Mouse (Mus musculus): ENCODE results near the gene Pak2.
"Not testable (repeated sequence)": the region's sequence is repeated elsewhere in the genome, so short reads cannot be mapped to it uniquely, and the experiment has no call there.

Gene Pak2

DNA sequence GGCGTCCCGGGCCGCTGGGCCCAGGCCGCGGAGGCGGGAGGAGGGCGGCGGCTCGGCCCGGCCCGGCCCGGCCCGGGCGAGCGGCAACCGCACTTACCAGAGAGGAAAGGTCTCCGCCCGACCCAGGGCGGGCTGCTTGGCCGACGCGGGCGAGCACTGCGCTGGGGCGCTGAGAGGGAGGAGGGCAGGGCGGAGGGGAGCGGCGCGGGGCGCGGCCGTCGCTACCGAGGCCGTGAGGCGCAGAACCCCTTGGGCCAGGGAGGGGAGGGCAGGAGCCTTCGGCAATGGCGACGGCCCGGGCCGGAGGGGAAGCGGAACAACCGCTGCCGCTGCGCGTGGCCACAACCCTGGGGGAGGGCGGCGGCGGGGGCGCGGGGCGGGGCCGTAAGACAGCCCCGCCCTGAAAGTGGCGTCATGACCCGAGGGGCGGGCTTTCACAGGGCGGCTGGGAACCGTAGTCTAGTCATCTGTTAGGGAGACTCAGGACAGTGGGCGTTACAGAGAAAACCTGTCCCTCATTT, at the start of gene Pak2:
Pak2 (minus strand) TSS at position 352 of the 521 bp plus-strand sequence.
- peak; percentile 87 for DNase-seq (ENCODE audit: low spot score)

DNA sequence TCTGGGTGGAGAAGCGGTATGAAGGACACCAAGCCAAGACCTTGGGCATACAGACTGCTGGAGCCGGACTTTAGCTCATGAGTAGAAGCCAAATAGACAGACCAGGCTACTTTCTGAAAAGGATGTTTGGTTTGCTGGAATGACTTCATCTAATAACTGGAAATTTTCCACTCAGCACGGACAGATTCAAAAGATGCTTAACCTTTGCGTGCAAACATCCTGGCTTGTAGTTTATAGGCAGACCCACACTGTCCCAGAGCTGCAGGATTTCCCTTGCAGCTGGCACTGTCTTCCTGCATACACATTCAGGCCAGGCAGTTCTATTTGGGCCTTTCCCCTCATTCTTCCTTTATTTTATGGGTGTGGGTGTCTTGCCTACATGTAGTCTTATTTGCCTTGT, 47.9 kb upstream of the Pak2 start:
- no peak for DNase-seq (ENCODE audit: low spot score)

DNA sequence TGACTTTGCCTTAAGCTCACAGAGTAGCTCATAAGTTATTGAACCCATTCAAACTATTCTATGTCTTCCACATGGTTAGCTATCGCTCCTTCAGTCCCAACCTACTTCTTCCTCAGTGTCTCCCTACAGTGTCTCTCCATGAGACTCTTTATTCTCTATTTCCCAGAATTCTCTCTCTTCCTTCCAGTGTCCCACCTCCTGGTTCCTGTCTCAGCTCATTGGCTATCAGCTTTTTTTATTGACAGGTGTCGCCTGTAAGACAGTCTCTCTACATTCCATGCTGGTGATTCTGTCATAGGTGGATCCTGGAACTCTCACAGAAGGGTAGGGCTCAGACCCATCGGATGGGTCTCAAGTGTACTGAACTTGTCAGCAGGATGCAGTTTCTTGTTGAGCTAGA, 46.2 kb upstream of the Pak2 start:
- no peak for DNase-seq (ENCODE audit: low spot score)

GRCm38 (mm10) chr16:32124444-32125335, 45.5 kb upstream of the Pak2 start:
- no peak for DNase-seq (ENCODE audit: low spot score)

DNA sequence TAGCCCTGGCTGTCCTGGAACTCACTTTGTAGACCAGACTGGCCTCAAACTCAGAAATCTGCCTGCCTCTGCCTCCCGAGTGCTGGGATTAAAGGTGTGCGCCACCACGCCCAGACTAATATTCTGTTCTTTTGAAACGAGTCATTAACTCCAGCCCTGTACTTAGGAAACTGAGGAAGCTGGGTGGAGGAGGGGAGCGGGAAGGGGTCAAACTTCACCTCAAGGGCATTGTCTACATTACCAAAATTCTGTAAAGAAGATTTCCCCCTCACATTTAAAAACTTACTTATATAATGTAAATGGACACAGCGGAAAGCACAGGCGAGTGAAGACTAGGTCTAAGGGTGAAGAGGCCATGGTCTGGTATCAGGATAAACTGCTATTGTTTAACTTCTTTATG, 44.9 kb upstream of the Pak2 start:
- DNase-seq (ENCODE audit: low spot score) = no peak

DNA sequence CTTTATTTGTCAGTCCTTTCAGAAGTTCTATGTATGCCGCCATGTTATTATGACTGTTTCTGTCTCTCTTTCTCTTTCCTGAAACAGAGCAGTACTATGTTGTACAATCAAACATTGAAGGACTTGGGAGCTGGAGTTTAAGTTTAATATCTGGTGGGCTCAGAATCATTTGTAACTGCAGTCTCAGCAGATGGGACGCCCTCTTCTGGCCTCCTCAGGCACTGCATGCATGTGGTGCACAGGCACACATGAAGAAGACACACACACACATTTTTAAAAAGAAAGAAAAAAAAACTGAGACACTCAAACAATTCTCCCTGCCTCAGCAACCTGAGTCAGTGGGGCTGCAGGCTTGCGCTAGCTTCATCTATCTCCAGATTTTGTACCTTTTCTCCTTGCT, 41.3 kb upstream of the Pak2 start:
- no peak for DNase-seq (ENCODE audit: low spot score)

- peak; percentile 51 for DNase-seq (ENCODE audit: low spot score)
Observed at GRCm38 (mm10) chr16:32116186-32116585, 37.0 kb upstream of the Pak2 start.

DNA sequence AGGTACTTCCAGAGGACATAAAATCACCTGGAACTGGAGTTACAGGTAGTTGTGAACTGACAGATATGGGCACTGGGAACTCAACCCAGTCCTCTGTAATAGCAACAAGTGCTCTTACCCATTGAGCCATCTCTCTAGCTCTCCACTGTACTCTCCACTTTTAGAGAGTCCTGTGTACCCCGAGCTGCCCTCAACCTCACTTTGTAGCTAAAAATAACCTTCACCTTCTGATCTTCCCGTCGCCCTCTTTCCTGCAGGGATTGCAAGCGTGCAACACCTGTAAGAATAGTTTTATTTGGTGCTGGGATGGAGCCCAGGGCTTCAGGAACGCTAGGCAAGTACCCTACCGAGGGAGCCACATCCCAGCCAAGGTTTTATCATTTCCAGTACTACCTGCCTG, 36.6 kb upstream of the Pak2 start:
- no peak for DNase-seq (ENCODE audit: low spot score)

DNA sequence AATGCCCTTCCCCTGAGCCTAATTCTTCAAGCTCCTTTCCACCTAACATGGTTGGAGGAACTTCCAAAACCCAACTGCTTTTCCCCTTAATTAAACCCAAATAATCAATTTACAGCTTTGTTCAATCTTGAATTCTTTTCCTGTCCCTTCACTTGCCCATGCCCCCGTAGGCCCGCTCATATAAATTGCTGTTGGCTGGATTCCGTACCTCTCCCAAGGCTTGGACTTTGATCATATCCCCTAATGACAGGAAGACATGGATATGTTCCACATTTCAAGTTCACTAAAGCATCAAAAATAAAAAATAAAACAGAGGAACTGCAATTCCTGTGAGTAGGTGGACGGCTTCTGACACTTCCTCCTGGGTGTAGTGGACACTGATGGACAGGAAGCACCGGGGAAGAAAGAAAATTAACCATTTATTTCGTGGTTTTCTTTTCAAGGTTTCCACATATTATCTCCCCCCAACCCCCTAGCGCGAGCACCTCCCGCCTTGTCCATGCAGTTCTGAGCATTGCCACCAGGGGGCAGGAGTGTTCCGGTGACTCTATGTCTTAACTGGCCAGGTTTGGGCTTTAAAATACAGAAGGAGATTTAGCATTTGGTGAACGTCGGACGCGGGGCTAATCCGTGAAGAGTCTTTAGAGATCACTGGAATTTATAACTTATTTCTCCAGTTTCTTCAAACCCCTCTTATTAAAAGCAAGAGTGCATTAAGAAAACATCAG, 36.0 kb upstream of the Pak2 start:
- DNase-seq (ENCODE audit: low spot score) = peak; percentile 85

DNA sequence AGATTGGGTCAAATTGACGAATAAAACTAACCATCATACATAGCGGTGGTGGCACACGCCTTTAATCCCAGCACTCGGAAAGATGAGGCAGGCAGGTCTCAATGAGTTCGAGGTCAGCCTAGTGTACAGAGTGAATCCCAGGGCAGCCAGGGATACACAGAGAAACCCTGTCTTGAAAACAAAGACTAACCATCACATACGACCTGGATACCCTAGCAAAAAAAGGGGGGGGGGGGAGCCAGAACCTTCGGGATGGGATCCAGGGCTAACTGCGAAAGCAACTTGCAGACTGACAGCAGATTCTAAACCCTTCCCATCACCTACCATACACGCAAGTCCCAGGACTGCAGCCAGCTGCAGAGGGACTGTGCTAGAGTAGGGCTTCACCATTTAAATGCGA, 35.3 kb upstream of the Pak2 start:
- DNase-seq (ENCODE audit: low spot score) = no peak

GRCm38 (mm10) chr16:32113541-32114218, 34.5 kb upstream of the Pak2 start:
- DNase-seq (ENCODE audit: low spot score) = peak; percentile 53

GRCm38 (mm10) chr16:32110951-32111699, 32.0 kb upstream of the Pak2 start:
- peak; percentile 37 for DNase-seq (ENCODE audit: low spot score)

- DNase-seq (ENCODE audit: low spot score) = no peak
Observed at GRCm38 (mm10) chr16:32108578-32108977, 29.4 kb upstream of the Pak2 start.

- no peak for DNase-seq (ENCODE audit: low spot score)
Observed at GRCm38 (mm10) chr16:32108170-32108569, 29.0 kb upstream of the Pak2 start.

DNA sequence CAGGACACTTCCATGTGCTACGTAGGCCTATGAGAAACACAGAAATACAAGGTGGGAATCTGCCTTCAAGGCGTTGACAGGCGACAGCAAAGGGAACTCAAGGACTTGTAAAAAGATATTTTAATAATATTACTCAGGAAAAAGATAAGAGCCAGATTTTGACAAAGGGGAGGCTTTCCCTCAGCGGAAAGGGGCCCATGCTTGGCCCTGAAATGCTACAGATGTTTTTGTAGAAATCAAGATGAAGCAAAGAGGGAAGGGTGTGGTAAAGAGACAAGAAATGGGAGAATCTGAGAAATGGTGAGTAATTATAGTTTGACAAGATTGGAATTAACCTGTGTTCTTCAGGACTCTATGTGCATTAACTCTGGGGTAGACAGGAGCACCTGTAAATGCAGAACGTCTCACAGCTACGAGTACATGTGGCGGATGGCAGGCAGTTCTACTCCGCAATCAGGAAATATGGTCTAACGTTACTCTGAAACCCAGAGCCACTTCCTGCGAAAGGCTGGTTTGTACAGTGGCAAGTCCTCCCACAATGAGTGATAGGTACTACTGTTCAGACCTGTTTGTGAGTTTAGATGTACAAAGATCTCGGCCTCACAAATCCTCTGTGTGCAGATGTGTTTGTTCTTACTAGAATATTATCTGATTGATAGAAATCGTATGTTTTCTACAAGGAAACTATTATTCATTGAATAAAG, 28.4 kb upstream of the Pak2 start:
- no peak for DNase-seq (ENCODE audit: low spot score)

GRCm38 (mm10) chr16:32105698-32106097, 26.6 kb upstream of the Pak2 start:
- no peak for DNase-seq (ENCODE audit: low spot score)

DNA sequence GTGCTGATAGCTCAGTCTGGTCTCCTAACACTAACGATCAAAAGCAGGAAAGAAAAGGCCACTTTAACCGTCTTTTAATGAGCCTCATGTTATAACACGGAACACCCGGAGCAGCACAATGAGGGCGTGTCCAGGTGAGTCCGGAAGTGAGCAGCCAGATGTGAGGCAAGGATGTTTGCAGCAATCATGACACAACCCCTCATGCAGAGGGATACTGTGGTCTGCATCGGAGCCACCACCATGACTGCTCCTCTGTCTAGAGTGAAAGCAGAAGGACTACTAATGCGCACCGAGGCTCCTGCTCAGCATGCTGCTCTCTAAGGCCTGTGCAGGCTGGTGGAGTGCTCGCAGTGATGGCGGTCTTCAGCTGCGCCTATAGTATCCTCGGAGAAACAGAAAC, 23.2 kb upstream of the Pak2 start:
- DNase-seq (ENCODE audit: low spot score) = no peak

GRCm38 (mm10) chr16:32099638-32100150, 20.6 kb upstream of the Pak2 start, which contains the start of the genes Pigx and Cep19:
Gene Pigx, minus strand, starts transcription at chr16:32099740.
Gene Cep19, plus strand, starts transcription at chr16:32099800.
- DNase-seq (ENCODE audit: low spot score) = peak; percentile 87

DNA sequence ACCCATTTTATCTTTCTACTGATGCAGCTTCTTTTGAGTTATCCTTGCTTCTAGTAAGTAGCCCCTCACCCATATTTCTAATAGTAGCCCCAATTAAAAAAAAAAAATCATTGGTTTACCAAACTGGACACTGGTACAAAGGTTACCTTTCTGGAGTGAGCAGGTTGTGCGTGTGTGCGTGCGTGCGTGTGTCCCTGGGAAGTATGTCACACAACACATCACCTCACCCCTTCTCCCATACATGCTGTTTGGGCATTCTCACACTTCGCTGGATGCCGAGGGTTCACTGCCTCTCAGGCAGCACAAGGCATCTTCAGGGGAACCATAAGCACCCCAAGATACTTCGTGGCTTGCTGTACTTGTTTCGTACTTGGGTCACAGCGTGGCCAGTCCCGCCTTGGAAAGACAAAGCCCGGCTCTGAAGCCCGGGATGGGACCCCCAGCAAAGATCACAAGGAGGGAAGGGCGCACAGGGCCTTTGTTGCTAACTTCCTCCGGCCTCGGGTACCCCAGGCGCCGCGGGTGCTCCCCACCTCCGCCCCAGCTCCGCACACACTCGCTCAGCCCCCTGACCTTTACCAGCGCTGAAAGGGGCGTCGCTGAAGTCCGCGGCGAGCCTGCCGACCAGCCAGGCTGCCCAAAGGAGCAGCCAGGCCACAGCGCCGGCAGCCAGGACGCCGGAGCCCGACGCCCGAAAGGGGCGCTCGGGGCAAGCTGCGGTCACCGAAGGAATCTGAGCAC, 19.9 kb upstream of the Pak2 start:
- DNase-seq (ENCODE audit: low spot score) = no peak

- DNase-seq (ENCODE audit: low spot score) = not testable (repeated sequence)
Observed at GRCm38 (mm10) chr16:32097757-32098156, 18.6 kb upstream of the Pak2 start.
